8 mouse cellular contexts compared by ENCODE assay signal in the genomic region with DNA sequence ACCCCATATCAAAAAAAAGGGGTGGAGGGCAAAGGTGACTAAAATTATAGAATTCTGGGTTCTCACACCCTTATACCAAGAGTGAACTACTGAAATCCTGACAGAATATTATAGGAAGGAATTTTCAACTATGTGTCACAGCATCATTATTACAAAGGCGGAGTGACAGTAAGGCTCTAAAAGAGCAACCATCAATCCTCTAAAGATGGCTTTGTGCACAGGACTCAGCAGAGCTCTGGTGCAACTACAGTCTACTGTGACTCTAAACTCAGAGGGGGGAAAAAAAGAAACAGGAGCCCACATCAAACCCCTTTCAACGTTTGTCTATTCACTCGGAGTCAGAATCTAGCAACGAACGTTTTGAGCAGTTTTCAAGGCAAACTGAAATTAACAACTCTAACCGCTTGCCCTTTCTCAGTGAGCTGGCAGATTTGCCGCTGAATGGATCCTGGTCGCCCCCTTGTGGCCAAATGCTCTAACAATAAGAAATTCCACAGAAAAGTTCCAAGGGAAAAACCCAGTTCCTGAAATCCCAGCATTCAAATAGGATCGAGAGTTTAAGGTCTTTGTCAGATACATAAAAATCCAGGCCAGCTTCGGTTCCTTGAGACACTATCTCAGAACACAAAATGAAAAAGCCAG. TPM values are rescaled to one million over a fixed set of nuclear protein-coding genes. Genes with fewer than 3 reads are reported as not detected.
A peak's percentile ranks its signal among the peaks of the same experiment; 100 is the strongest.
DNase-seq lines count a peak whose midpoint lies in the region; ATAC-seq and TF ChIP-seq lines count a peak whose summit lies in the region.

No protein-coding gene starts in this region.

- no peaks in the 10 kb centered on the region for H3K9me3 ChIP-seq in hindbrain, postnatal 0 days (ENCODE audit: low read length)

- ATAC-seq in hindbrain, postnatal 0 days: no peak
- ATAC-seq in megakaryocyte, adult 5-6 weeks (ENCODE audit: poor library complexity, severe bottlenecking): peak; percentile 56
- no peak for ATAC-seq in granulocyte monocyte progenitor cell, adult 5-6 weeks (replicated peaks; ENCODE audit: poor library complexity, severe bottlenecking)

- no peak overlapping the region for H3K9ac ChIP-seq in hindbrain, postnatal 0 days (replicated peaks; ENCODE audit: low read length)

- no peaks in the 10 kb centered on the region for H3K27me3 ChIP-seq in hindbrain, postnatal 0 days (ENCODE audit: insufficient read depth, low read length)

- H3K4me3 ChIP-seq in hindbrain, postnatal 0 days (ENCODE audit: low read length): no peak overlapping the region
- H3K4me3 ChIP-seq in left cerebral cortex, adult 2 months: no peak overlapping the region

- H3K4me2 ChIP-seq in hindbrain, postnatal 0 days (ENCODE audit: low read depth, low read length): no peak overlapping the region

- TF ChIP-seq CTCF in hindbrain, postnatal 0 days (IDR thresholded peaks at IDR 0.05; ENCODE audit: low read depth): peak; percentile 92
- TF ChIP-seq CTCF in left cerebral cortex, adult 2 months (IDR thresholded peaks at IDR 0.05): peak; percentile 91

- peak; percentile 91 for DNase-seq in NIH3T3 (ENCODE audit: low read depth)
- DNase-seq in cerebellum, adult 9-10 months: peak; percentile 89
- peak; percentile 18 to 95 for DNase-seq in frontal cortex, adult 2 months (ENCODE audit: extremely low spot score in 1 of 2, low spot score in 1 of 2)
- DNase-seq in hindbrain, postnatal 0 days (ENCODE audit: low spot score): peak; percentile 90
- peak; percentile 77 to 88 for DNase-seq in left cerebral cortex, adult 2 months (ENCODE audit: extremely low spot score in 1 of 2, low spot score in 2 of 2)
- DNase-seq in right cerebral cortex, postnatal 14 days: peak; percentile 81

- 13% methylated on average over 10 of the region's 10 CpGs for WGBS in hindbrain, postnatal 0 days

- H3K36me3 ChIP-seq in hindbrain, postnatal 0 days (ENCODE audit: insufficient read depth, low read length): no peaks in the 10 kb centered on the region

- intact Hi-C loops in left cerebral cortex, adult 2 months (cut with DNase I): loop anchor here (1.0 kb wide), 2 partner anchors 202 to 219 kb away; no protein-coding TSS in a partner anchor

- no peak overlapping the region for H3K27ac ChIP-seq in hindbrain, postnatal 0 days
- H3K27ac ChIP-seq in left cerebral cortex, adult 2 months: no peak overlapping the region

- no peaks in the 10 kb centered on the region for H3K4me1 ChIP-seq in hindbrain, postnatal 0 days (ENCODE audit: insufficient read depth, low read length)

RNA-seq across cellular contexts. Expression of a gene that starts 18.5 kb away (rescaled TPM):
- polyA plus RNA-seq in frontal cortex, adult 2 months (2012; rRNA removed): 0.04 TPM in 2 replicates
- total RNA-seq in hindbrain, postnatal 0 days (2014; rRNA removed): 0.22 and 0.26 TPM in 2 replicates
- polyA plus RNA-seq in hindbrain, postnatal 0 days (2015; fragmentation: Nextera tagmentation; extraction: Ambion mirVana): 0.39 and 0.43 TPM in 2 replicates
- not detected for total RNA-seq in left cerebral cortex, adult 2 months (2021)
- total RNA-seq in megakaryocyte, adult 5-6 weeks (2015): 0.09 TPM in 1 of 2 replicates, not detected in the other
- total RNA-seq in megakaryocyte, adult 5-6 weeks (2017): 0.41 TPM in 1 of 2 replicates, not detected in the other
- 1.3 and 1.6 TPM in 2 replicates for total RNA-seq in granulocyte monocyte progenitor cell, adult 5-6 weeks (2014; fragmentation: Nextera tagmentation)
- total RNA-seq in granulocyte monocyte progenitor cell, adult 5-6 weeks (2017): 1.6 and 2.9 TPM in 2 replicates
